Mouse (Mus musculus): ENCODE measurements around the gene Olfr995. TPM values are rescaled to one million over a fixed set of nuclear protein-coding genes. Genes with fewer than 3 reads are reported as not detected.
A peak's percentile ranks its signal among the peaks of the same experiment; 100 is the strongest.

The Olfr995 gene
- not detected for total RNA-seq (2021)

GRCm38 (mm10) chr2:85443539-85443938, at the start of gene Olfr995:
Olfr995 (minus strand) TSS chr2:85443639.
- intact Hi-C loops (cut with DNase I): no loop called here
- no peak for DNase-seq

- no peak for DNase-seq
- intact Hi-C loops (cut with DNase I): no loop called here
These were observed 47.0 kb upstream of the Olfr995 start for GRCm38 (mm10) chr2:85490396-85490795.

GRCm38 (mm10) chr2:85466801-85467325, 23.4 kb upstream of the Olfr995 start:
- peak; percentile 6 to 8 for DNase-seq
- intact Hi-C loops (cut with DNase I): no loop called here

- no peak for DNase-seq
- intact Hi-C loops (cut with DNase I): no loop called here
These were observed 893 bp downstream of the Olfr995 start for GRCm38 (mm10) chr2:85442546-85442945.

GRCm38 (mm10) chr2:85436351-85436750, 7.1 kb downstream of the Olfr995 start, which contains the start of gene Olfr994:
Olfr994 (minus strand) TSS chr2:85436451.
- intact Hi-C loops (cut with DNase I): no loop called here
- no peak for DNase-seq

- DNase-seq: no peak
- intact Hi-C loops (cut with DNase I): no loop called here
These were observed 17.5 kb downstream of the Olfr995 start for GRCm38 (mm10) chr2:85425893-85426292.

GRCm38 (mm10) chr2:85414777-85415176, 28.7 kb downstream of the Olfr995 start, which contains the start of gene Olfr993:
Olfr993 (minus strand) TSS chr2:85414877.
- DNase-seq: no peak
- intact Hi-C loops (cut with DNase I): no loop called here

- DNase-seq: no peak
- intact Hi-C loops (cut with DNase I): no loop called here
These were observed 34.1 kb downstream of the Olfr995 start, which contains the start of gene Olfr992 for GRCm38 (mm10) chr2:85409369-85409768. Olfr992 (minus strand) TSS chr2:85409469.

Other genes with a start within 250 kb of the Olfr995 start
- gene Lrrc55, start 246.4 kb downstream of the Olfr995 start, total RNA-seq (2021): 1 to 10 TPM; 3.5 to 6.3 TPM
- gene Olfr987, start 104.3 kb downstream of the Olfr995 start, total RNA-seq (2021): not detected
- gene Olfr988, start 80.4 kb downstream of the Olfr995 start, total RNA-seq (2021): not detected
- not detected for gene Olfr992, start 34.2 kb downstream of the Olfr995 start, total RNA-seq (2021)
- not detected for gene Olfr993, start 28.8 kb downstream of the Olfr995 start, total RNA-seq (2021)
- gene Olfr994, start 7.2 kb downstream of the Olfr995 start, total RNA-seq (2021): not detected
- gene 4833423E24Rik, start 75.4 kb upstream of the Olfr995 start, total RNA-seq (2021): not detected
- not detected for gene Olfr996, start 135.6 kb upstream of the Olfr995 start, total RNA-seq (2021)
- gene Olfr998, start 145.3 kb upstream of the Olfr995 start, total RNA-seq (2021): not detected
- not detected for gene Olfr1000, start 168.3 kb upstream of the Olfr995 start, total RNA-seq (2021)
- not detected for gene Olfr1002, start 207.1 kb upstream of the Olfr995 start, total RNA-seq (2021)
- not detected for gene Olfr154, start 220.8 kb upstream of the Olfr995 start, total RNA-seq (2021)
- gene Olfr1006, start 235.1 kb upstream of the Olfr995 start, total RNA-seq (2021): not detected
- gene Olfr1008, start 245.8 kb upstream of the Olfr995 start, total RNA-seq (2021): not detected